Mouse (Mus musculus): Measurements from ENCODE around the gene H2-Q4.

DNA sequence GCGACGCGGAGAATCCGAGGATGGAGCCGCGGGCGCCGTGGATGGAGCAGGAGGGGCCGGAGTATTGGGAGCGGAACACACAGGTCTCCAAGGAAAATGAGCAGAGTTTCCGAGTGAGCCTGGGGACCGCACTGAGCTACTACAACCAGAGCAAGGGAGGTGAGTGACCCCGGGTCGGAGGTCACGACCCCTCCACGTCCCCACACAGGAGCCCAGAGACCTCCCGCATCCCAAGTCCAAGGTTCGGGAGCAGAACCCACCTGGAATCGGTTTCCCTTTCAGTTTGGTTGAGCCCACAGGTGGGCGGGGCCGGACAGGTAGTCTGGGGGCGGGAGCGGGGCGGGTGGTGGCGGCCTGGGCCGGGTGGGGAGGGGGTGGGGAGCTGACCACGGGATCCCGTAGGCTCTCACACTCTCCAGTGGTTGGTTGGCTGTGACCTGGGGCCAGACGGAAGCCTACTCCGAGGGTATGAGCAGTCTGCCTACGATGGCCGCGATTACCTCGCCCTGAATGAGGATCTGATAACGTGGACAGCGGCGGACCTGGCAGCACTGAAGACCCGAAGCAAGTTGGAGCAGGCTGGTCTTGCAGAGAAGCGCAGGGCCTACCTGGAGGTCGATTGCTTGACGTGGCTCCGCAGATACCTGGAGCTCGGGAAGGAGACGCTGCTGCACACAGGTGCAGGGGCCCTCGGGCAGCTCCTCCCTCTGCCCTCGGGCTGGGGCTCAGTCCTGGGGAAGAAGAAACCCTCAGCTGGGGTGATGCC, 36.5 kb upstream of the H2-Q4 start:
- TF ChIP-seq CTCF (IDR thresholded peaks at IDR 0.05; ENCODE audit: borderline replicate concordance, extremely low read depth, insufficient read depth, insufficient read length): no peak
- no peak for TF ChIP-seq POLR2A (IDR thresholded peaks at IDR 0.05; ENCODE audit: borderline replicate concordance, extremely low read depth, insufficient read depth, insufficient read length, poor library complexity, severe bottlenecking)
